Mouse (Mus musculus) hindbrain, postnatal 0 days (tissue): ENCODE measurements around the gene Adamts12. TPM values are rescaled to one million over a fixed set of nuclear protein-coding genes. Genes with fewer than 3 reads are reported as not detected.
A peak's percentile ranks its signal among the peaks of the same experiment; 100 is the strongest.

Experiments
- ATAC-seq: fragments of 200-750 bp; cut with Nextera tagmentation; 2 replicates; pipeline ENCODE4 v1.8.0; 2017; ENCODE audit warnings: mild to moderate bottlenecking, moderate TSS enrichment, moderate library complexity
- DNase-seq: peaks from one replicate; pipeline ENCODE4 v3.0.0-alpha.2; 2015; ENCODE audit warnings: low spot score
- H3K27ac ChIP-seq: fragments of 300-500 bp; sonication (generic); 2 replicates; pipeline ENCODE4 v1.5.1; 2014; ENCODE audit warnings: mild to moderate bottlenecking
- H3K27me3 ChIP-seq: fragments of 300-500 bp; sonication (generic); 2 replicates; pipeline ENCODE4 v1.6.1; 2014; ENCODE audit warnings: low read length, mixed read lengths; ENCODE audit not compliant: insufficient read depth
- H3K36me3 ChIP-seq: fragments of 300-500 bp; sonication (generic); 2 replicates; pipeline ENCODE4 v1.6.1; 2014; ENCODE audit warnings: low read length, mixed read lengths; ENCODE audit not compliant: insufficient read depth
- H3K4me1 ChIP-seq: fragments of 300-500 bp; sonication (generic); 2 replicates; pipeline ENCODE4 v1.6.1; 2014; ENCODE audit warnings: antibody characterized with exemption, low read length, mixed read lengths; ENCODE audit not compliant: insufficient read depth
- H3K4me2 ChIP-seq: fragments of 300-500 bp; sonication (generic); 2 replicates; pipeline ENCODE4 v1.6.1; 2014; ENCODE audit warnings: low read depth, mild to moderate bottlenecking, low read length, moderate library complexity, mixed read lengths
- H3K4me3 ChIP-seq: fragments of 300-500 bp; sonication (generic); 2 replicates; pipeline ENCODE4 v1.5.1; 2014; ENCODE audit warnings: low read length
- H3K9ac ChIP-seq: fragments of 300-500 bp; sonication (generic); replicated peaks from 2 replicates; pipeline ENCODE4 v1.6.1; 2014; ENCODE audit warnings: mild to moderate bottlenecking, low read length, moderate library complexity, mixed read lengths
- H3K9me3 ChIP-seq: fragments of 300-500 bp; sonication (generic); 2 replicates; pipeline ENCODE4 v1.6.1; 2016; ENCODE audit warnings: low read length, mixed read lengths
- CTCF ChIP-seq: IDR thresholded peaks from 2 replicates; pipeline ENCODE4 v1.5.1; 2016; ENCODE audit warnings: antibody characterized with exemption, control low read depth, low read depth
- WGBS: fragments of 180-500 bp; shearing (Covaris S2); extraction: QIAGEN DNeasy Blood & Tissue Kit; methylation state at CpG from one replicate; pipeline ENCODE4 v1.1.7; 2014; 5-methylcytosine and 5-hydroxymethylcytosine counted together
- polyA plus RNA-seq: library from polyadenylated mRNA; unstranded; fragments of >200 nt; fragmentation: Nextera tagmentation; extraction: Ambion mirVana; gene quantifications from 2 replicates; pipeline ENCODE4 v1.2.1, GENCODE M21; 2015
- total RNA-seq: library from RNA; depleted of rRNA; stranded (reverse); fragments of >200 nt; gene quantifications from 2 replicates; pipeline ENCODE4 v1.2.3, GENCODE M21; 2014

The Adamts12 gene
- total and polyA plus RNA-seq, 2 experiments from 2014 or later: 1.3 to 7.9 TPM

DNA sequence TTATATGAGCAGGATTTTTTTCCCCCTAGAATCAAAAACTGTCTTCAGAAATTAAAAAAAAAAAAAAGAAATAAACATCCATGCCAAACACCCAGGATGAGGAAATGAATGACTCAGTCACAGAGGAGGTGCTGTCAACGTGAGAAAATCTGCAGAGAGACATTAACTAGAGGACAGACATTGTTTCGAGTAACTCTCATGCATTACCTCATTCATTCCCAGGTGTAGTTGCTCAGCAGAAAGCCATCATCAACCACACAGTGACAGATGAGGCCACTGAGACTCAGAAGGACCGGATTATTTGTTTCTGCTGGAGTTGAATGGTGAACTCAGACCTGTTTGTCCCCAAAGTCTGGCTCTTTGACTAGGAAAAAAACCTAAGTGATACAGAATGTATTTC, 81.0 kb downstream of the Adamts12 start:
- DNase-seq: no peak
- H3K27ac ChIP-seq: no peak overlapping the region
- no peak overlapping the region for H3K4me3 ChIP-seq
- H3K9ac ChIP-seq: no peak overlapping the region
- no peak for TF ChIP-seq CTCF
- ATAC-seq: no peak
- WGBS: 64% methylated on average over 3 of the region's 3 CpGs
- H3K9me3 ChIP-seq: no peaks in the 10 kb centered on the region
- no peaks in the 10 kb centered on the region for H3K4me1 ChIP-seq
- H3K4me2 ChIP-seq: no peak overlapping the region
- no peaks in the 10 kb centered on the region for H3K36me3 ChIP-seq
- no peaks in the 10 kb centered on the region for H3K27me3 ChIP-seq

DNA sequence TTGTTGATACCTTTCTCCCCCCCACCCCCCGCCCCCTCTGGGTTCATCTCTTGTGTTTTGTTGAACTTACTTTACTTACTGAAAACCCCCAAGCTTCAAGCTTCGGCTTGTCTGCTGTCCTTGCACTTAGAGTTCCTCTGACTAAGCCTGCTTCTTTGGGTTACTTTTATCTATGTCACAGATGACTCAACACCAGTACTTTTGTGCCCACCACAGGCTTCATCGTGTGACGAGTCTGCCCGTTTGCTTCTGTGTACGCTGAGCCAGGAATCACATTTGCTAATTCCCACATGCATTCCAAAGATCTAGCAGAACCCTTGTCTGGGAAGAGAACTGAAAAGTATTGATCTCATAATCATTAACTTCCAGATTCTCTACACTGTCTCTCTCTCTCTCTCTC, 94.8 kb downstream of the Adamts12 start:
- Histone ChIP-seq H3K27ac (no peak overlapping the region), H3K36me3 (no peaks in the 10 kb centered on the region), H3K27me3 (no peaks in the 10 kb centered on the region), H3K9ac (no peak overlapping the region), H3K9me3 (no peaks in the 10 kb centered on the region), H3K4me3 (no peak overlapping the region), H3K4me2 (no peak overlapping the region), H3K4me1 (no peaks in the 10 kb centered on the region)
- no peak for TF ChIP-seq CTCF
- ATAC-seq (no peak), DNase-seq (no peak)
- 73% methylated on average over 6 of the region's 6 CpGs for WGBS

DNA sequence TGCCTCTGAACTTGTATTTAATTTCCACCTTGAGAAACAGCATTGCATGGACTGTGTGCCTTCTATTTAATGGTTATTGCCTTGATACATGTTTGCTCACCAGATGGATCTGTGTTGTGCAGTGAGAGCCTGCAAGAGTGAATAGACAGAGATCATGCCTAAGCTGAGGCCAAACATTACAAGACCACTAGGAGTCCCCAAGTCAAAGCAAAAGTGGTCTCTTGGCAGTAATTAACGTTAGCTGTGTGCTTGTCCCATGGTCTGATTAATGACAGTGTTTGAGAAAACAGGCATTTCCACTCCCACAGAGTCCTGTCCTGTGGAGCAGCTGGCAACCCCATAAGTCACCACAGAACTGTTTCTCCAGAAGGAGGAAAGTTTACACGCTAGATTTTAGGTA, 96.2 kb downstream of the Adamts12 start:
- Histone ChIP-seq H3K9me3 (no peaks in the 10 kb centered on the region), H3K4me2 (no peak overlapping the region), H3K27me3 (no peaks in the 10 kb centered on the region), H3K27ac (no peak overlapping the region), H3K9ac (no peak overlapping the region), H3K4me1 (no peaks in the 10 kb centered on the region), H3K4me3 (no peak overlapping the region), H3K36me3 (no peaks in the 10 kb centered on the region)
- DNase-seq: peak; percentile 57
- 35% methylated on average over 2 of the region's 2 CpGs for WGBS
- peak; percentile 62 for TF ChIP-seq CTCF
- ATAC-seq: peak; percentile 71; the same call in 1 of the 2 replicates

DNA sequence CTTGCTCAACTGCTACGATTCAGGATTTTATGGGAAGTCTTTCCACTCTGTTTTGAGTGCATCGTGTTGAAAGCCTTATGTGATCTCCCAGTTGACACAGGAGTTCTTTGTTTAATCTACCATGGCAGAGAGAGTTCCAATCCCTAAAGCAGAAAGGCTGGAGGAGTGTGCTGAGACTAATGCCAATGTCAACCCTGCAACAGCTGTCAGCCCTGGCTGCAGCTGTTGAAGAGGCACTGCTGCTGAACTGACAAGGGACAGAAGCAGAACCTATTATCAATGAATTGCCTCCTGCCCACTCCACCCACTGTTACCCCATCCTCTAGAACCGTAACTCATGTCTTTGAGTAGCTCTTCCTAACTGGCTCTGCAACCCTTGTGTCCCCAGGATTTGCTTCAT, 101.3 kb downstream of the Adamts12 start:
- Histone ChIP-seq H3K4me3 (no peak overlapping the region), H3K36me3 (no peaks in the 10 kb centered on the region), H3K27ac (no peak overlapping the region), H3K9me3 (no peaks in the 10 kb centered on the region), H3K9ac (no peak overlapping the region), H3K4me2 (no peak overlapping the region), H3K4me1 (no peaks in the 10 kb centered on the region), H3K27me3 (no peaks in the 10 kb centered on the region)
- no peak for DNase-seq
- WGBS: 46% methylated on average over 3 of the region's 3 CpGs
- no peak for TF ChIP-seq CTCF
- peak; percentile 47; the same call in 1 of the 2 replicates for ATAC-seq

DNA sequence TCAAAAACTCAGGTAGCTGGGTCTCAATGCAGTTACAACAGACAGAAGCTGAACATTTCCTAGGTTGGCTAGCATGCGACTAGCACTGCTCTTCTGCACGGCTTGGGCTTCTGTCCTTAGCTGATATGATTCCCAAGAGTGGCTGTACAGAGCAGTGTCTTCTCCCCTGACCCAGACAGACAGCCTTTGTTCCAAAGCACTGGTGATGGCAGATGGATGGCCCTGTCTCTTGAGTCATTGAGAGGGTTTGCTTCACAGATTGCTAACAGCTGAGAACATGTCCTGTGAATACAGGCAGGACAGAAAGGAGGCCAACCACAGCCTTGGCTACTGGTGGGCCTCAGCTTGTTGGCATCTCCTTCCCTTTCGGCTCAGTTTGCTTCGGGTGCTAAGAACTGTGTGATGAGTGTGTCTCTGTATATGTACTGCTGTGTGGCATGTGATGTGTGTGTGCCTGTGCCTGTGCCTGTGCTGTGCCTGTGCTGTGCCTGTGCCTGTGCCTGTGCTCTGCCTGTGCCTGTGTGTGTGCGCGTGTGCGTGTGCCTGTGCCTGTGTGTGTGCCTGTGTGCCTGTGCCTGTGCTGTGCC, 109.4 kb downstream of the Adamts12 start:
- 83% methylated on average over 7 of the region's 7 CpGs for WGBS
- no peak for TF ChIP-seq CTCF

DNA sequence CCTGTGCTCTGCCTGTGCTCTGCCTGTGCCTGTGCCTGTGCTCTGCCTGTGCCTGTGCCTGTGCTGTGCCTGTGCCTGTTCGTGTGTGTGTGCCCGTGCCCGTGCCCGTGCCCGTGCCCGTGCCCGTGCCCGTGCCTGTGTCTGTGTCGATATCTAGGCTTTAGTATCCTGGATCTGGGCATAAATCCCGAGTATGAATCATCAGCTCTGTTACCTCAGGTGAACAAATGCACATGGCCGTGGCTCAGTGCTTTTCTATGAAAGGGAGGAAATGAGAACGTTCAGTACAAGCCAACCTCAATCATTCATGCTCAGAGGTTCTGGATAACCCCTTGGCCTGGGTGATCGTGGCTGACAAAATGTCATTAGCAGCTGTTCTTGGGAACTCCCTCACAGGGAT, 110.3 kb downstream of the Adamts12 start:
- Histone ChIP-seq H3K4me1 (no peaks in the 10 kb centered on the region), H3K27ac (no peak overlapping the region), H3K4me3 (no peak overlapping the region), H3K9ac (no peak overlapping the region), H3K36me3 (no peaks in the 10 kb centered on the region), H3K9me3 (no peaks in the 10 kb centered on the region), H3K27me3 (no peaks in the 10 kb centered on the region), H3K4me2 (no peak overlapping the region)
- no peak for TF ChIP-seq CTCF
- ATAC-seq (no peak), DNase-seq (no peak)
- WGBS: 79% methylated on average over 13 of the region's 13 CpGs

More for the DNA sequence above, 109.4 kb downstream of the Adamts12 start:
- no peak overlapping the region for H3K4me2 ChIP-seq
- H3K4me3 ChIP-seq: no peak overlapping the region
- no peak overlapping the region for H3K27ac ChIP-seq
- no peak overlapping the region for H3K9ac ChIP-seq
- no peaks in the 10 kb centered on the region for H3K9me3 ChIP-seq
- no peaks in the 10 kb centered on the region for H3K36me3 ChIP-seq
- DNase-seq: no peak
- no peaks in the 10 kb centered on the region for H3K27me3 ChIP-seq
- no peaks in the 10 kb centered on the region for H3K4me1 ChIP-seq
- ATAC-seq: peak; percentile 49; the same call in 1 of the 2 replicates

DNA sequence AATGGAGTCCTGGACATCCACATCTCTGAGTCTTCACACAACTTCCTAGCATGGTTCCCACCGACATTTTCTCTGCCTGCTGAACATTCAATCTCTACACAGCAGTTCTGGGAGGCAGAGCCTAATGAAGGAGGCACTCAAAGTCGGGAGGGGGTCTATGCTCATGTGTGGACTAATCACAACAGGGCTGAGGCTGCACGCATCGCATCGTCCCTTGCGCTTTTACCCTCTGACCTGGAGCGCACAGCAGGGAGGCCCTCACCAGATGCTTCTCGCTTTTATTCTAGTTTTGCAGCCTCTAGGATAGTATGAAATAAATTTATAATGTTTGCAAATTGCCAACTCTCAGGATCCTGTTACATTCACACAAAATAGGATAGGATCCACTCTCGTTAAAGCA, 112.9 kb downstream of the Adamts12 start:
- ATAC-seq (peak; percentile 50; the same call in 1 of the 2 replicates), DNase-seq (peak; percentile 33)
- H3K27me3 ChIP-seq: no peaks in the 10 kb centered on the region
- H3K36me3 ChIP-seq: no peaks in the 10 kb centered on the region
- H3K9me3 ChIP-seq: no peaks in the 10 kb centered on the region
- H3K9ac ChIP-seq: no peak overlapping the region
- TF ChIP-seq CTCF: no peak
- no peak overlapping the region for H3K4me2 ChIP-seq
- no peak overlapping the region for H3K27ac ChIP-seq
- no peak overlapping the region for H3K4me3 ChIP-seq
- WGBS: 43% methylated on average over 9 of the region's 9 CpGs
- no peaks in the 10 kb centered on the region for H3K4me1 ChIP-seq
